Mouse (Mus musculus): ENCODE data around the gene Fam193b. TPM values are rescaled to one million over a fixed set of nuclear protein-coding genes. Genes with fewer than 3 reads are reported as not detected.
"Not testable (repeated sequence)": the region's sequence is repeated elsewhere in the genome, so short reads cannot be mapped to it uniquely, and the experiment has no call there.

Fam193b gene
- polyA plus RNA-seq, 1 experiment from 2014 or later, result 50.0 TPM

- no peak for DNase-seq (ENCODE audit: low spot score)
Measured at GRCm38 (mm10) chr13:55571977-55572376, 1.1 kb upstream of the Fam193b start.

DNA sequence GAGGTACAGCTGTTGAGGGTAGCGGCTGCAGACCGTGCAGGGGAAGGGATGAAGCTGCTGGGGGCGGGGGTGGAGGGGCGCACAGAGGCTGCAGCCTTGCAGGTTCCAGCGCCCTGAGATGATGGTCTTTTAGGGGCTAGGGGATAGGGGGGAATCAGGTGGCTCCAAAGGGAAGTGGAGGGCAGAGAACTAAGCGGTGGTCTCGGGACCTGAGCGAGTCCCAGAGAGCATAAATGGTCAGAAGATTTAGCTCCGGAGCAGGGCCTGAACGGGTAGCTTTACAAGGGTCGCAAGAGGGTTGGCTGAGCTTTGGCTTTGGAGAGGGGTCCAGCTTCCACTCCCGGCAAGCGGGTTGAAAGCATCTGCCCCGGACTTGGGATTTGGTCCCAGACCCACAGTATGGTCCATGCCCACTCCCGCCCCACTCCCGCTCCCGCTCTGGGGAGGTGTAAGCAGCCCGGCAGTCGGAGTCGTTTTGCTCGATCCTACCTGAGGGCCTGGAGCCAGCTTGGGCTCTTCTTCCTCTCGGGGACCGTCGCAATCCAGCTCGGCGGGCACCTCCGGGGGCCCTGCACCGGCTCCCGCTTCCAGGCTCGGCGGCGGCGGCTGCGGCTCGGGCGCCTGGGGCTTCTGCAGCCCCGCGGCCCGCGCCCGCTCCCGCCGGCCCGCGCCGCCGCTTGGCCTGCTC, 490 bp downstream of the Fam193b start:
- DNase-seq (ENCODE audit: low spot score), result peak; percentile 66

DNA sequence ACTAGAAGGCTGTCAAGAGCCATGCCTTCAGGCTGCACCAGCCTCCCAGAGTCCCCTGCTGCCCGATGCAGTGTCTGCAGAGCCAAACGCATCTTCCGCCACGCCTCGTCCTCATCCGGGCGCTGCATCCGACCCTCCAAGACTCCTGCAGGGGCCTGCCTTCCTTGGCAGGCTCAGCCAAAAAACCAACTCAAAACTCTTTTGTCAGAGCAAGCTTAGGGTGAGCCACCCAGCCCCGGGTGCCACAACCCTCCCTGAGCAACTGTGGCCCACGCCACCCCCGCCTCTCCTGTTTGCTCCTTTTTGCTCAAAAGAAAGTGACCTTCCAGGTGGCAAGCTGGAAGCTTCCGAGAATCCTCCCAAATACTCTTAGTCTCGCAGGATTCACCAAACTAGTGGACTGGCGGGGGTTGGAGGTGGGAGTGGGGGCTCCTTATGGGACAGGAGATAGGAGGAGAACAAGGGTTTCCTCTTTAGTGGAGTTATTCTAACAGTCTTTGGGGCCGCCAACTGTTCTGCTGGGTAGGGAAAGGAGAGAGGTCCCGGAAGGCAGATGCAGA, 1.1 kb downstream of the Fam193b start:
- DNase-seq (ENCODE audit: low spot score), result peak; percentile 28

DNA sequence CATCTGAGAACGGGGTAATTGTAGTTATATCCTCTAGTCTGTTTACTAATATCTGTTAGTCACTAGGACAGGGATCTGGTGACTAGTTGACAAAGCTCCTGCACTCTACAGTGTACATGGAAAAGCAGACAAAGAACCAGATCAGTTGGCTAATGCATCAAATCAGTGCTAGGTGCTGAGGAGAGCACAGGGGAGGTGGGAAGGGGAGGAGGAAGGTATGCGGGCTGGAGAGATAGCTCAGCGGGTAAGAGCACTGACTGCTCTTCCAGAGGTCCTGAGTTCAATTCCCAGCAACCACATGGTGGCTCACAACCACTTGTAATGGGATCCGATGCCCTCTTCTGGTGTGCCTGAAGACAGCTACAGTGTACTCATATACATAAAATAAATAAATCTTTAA, 2.4 kb downstream of the Fam193b start:
- not testable (repeated sequence) for DNase-seq (ENCODE audit: low spot score)

DNA sequence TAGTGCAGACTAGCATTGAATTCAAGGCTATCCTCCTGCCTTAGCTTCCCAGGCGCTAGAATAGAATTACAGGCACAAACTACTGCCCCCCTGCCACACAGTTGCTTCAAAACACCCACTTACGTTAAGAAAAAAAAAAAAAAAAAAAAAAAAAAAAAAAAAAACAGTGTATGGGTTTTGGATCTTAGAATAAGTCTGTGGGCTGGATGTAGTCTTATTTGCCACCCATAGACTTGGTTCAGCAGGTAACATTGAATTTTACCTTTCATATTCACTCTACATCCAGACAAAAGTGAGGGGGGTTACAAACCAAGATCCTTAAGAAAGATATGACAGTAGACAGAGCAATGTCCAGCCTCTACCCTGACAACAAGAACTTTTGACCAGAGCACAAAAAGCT, 3.0 kb downstream of the Fam193b start:
- no peak for DNase-seq (ENCODE audit: low spot score)

DNA sequence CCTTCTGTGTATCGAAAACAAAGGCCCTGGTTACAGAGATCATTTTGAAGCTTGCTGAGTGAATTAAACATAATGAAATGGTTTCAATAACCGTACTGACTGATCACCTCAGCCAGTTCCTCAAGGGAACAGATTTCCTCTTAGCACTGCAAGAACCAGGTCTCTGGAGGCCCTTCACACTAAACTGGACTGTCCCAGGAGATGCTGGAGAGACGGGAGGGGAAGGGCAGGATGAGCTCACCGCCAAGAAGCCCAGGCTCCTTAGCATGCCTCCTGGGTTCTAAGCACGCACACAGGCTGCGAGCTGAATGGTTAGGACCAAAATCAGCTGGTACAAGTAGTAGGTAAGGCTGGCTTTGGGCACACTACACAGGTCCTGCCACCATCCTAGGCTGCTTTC, 3.9 kb downstream of the Fam193b start:
- no peak for DNase-seq (ENCODE audit: low spot score)

DNA sequence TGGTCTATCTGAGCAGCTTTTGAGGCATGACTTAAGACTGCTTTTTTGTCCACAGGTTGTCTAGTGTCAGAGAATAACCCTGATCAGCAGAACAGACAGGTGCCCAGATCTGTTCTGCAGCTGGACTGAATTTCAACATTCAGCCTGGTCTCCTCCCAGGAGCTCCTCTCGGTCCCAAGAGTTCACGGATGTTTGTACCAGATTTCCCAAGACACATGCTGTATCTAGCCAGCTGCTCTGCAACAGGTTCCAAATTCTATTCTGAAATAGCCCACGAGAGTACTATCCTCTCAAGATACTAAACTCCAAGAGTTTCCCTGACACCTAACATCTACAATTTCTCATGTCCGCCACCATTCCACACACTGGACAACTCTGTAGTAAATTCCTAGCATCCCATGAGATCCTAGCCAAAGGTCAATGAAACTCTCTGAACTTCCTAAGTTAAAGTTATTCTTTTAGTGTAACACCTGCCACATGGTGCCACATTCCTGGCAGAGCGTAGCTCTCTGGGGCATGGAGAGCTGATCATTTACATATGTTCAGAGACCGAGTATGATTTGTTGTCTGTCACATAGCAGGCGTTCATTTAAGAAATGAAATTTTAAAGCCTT, 7.5 kb downstream of the Fam193b start:
- DNase-seq (ENCODE audit: low spot score), result no peak

GRCm38 (mm10) chr13:55557499-55557898, 13.4 kb downstream of the Fam193b start:
- no peak for DNase-seq (ENCODE audit: low spot score)

- DNase-seq (ENCODE audit: low spot score), result no peak
Measured at GRCm38 (mm10) chr13:55555921-55556320, 15.0 kb downstream of the Fam193b start.

DNA sequence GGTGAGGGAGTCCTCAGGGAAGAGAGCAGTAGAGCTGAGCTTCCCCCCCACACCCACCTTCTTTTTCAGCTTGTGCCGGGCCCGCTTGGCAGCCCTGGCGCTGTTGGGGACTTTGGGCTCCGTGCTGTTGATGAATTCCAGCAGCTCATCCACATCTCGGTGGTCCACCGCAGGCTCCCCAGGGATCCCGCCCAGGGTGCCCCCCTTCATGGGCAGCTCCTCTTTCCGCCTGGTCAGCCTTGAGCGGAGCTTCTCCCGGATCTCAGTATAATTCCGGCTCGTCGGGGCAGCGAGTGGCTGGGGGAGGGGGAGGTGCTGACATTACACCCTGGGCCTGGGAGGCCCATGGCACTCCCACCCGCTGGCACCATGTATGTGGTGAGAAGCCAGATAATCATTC, 21.9 kb downstream of the Fam193b start:
- DNase-seq (ENCODE audit: low spot score), result no peak

DNA sequence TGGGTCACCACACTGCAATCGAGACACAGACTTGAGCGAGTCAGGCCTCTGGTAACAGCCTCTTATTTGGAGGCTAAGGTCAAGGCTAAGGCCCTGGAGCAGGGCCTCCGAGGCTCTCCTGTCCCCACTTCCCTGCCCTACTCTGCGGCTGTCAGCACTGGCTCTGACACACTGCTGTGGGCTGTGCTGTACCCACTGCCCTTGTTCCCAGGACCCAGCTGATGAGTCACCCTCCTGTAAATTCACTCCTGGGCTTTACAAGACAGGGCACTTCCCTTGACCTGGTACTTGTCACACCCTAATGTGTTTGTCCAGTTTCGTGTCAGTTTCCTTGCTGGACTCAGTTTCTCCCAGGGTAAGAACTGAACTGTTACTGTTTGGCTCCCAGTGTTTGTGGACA, 22.5 kb downstream of the Fam193b start:
- DNase-seq (ENCODE audit: low spot score), result no peak

DNA sequence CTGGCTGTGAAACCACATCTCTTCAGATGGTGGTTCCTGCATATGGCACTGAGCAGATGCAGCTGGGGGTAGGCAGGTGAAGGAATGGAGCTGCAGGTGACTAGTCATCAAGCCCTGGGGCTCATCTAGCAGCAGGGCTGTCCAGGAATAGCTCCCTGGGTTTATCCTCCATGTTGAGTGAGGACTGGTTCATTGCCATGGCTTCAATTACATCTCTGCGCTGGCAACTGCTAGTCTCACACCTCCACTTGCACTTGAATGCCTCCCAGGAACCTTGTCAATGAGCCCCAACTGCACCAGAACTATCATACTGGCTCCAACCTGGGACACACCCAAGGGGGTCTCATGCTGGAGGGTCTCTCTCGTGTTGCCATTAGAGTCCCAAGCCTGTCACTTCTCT, 23.0 kb downstream of the Fam193b start:
- no peak for DNase-seq (ENCODE audit: low spot score)

DNA sequence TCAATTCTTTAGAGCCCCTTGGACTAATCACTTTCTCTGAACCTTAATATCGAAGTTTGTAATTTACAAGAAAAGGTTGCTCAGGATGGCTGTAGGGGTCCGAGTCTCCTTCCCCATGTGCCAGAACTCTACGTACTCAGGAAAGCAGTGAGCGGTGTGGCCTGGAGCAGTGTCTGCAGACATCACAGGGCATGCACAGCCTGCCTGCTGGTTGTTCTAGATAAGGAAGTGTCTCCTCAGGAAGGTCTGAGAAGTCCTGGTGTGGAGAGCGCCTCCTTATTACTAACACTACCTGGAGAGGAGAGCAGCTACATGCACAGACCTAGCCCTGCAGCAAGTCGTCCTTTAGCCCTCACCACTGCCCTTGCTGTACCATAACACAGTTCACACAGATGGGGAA, 26.1 kb downstream of the Fam193b start:
- DNase-seq (ENCODE audit: low spot score), result no peak

- no peak for DNase-seq (ENCODE audit: low spot score)
Measured at GRCm38 (mm10) chr13:55543447-55543846, 27.5 kb downstream of the Fam193b start.

- no peak for DNase-seq (ENCODE audit: low spot score)
Measured at GRCm38 (mm10) chr13:55542891-55543290, 28.0 kb downstream of the Fam193b start.

- no peak for DNase-seq (ENCODE audit: low spot score)
Measured at GRCm38 (mm10) chr13:55540933-55541332, 30.0 kb downstream of the Fam193b start.

- peak; percentile 99 for DNase-seq (ENCODE audit: low spot score)
Measured at GRCm38 (mm10) chr13:55536194-55537175, 34.4 kb downstream of the Fam193b start, which contains the start of gene Ddx41. Gene Ddx41, minus strand, starts transcription at chr13:55536658.

GRCm38 (mm10) chr13:55535796-55536193, 35.1 kb downstream of the Fam193b start:
- no peak for DNase-seq (ENCODE audit: low spot score)

- no peak for DNase-seq (ENCODE audit: low spot score)
Measured at GRCm38 (mm10) chr13:55535191-55535590, 35.7 kb downstream of the Fam193b start.

DNA sequence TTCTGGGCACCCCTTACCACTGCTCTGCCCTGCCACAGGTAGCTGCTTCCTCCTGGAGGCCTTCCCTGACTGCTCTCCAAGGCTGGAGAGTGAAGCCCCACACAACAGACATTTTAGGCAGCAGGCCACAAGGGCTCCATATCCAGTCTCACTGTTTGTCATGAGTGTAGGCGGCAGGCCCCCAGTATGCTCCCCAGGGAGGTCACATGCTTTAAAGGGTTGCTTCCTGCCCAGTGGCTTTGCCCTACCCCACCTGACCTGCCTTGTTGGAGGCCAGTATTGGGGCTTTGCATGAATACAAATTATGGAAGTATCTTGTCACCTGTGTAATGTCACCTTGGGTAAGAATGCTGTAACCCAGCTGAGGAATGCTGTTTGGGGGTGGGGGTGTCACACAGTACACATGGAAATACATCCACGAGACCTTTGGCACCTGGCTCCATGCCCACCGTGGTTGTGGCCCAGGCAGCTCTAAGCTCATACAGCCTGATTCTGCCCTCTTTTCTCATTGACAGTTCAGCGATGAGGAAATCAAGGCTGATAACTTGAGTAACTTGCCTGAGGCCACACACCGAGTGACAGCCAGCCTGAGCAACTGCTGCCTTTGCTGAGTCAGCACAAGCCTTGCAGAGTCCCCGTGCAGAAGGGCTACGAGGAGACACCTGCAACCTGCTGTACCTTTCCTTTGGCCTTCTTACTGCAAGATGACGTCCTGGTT, 41.6 kb downstream of the Fam193b start, which contains the start of gene Dok3:
TSS of gene Dok3 (minus strand) at position 99 of the 718 bp plus-strand sequence.
- no peak for DNase-seq (ENCODE audit: low spot score)
